Mouse (Mus musculus) olfactory bulb, adult 2 months (tissue): ENCODE data around the gene Tmem132d.

Experiments used
- CTCF ChIP-seq: fragments of 200-500 bp; IDR thresholded peaks from 2 replicates; pipeline ENCODE4 v1.5.1; 2012; ENCODE audit warnings: low read depth, mild to moderate bottlenecking, low read length, moderate library complexity; ENCODE audit not compliant: insufficient read depth
- POLR2A ChIP-seq: fragments of 200-500 bp; IDR thresholded peaks from 2 replicates; pipeline ENCODE4 v1.6.1; 2012; ENCODE audit warnings: mild to moderate bottlenecking, low read depth, low read length, moderate library complexity; ENCODE audit not compliant: insufficient read depth

GRCm38 (mm10) chr5:128204685-128205320, 228.1 kb downstream of the Tmem132d start:
- no peak for TF ChIP-seq CTCF
- no peak for TF ChIP-seq POLR2A
